Mouse (Mus musculus): ENCODE data around the gene Dgki. TPM values are rescaled to one million over a fixed set of nuclear protein-coding genes. Genes with fewer than 3 reads are reported as not detected.

Gene Dgki
- polyA plus RNA-seq, 1 experiment, result 7.5 TPM

GRCm38 (mm10) chr6:37250671-37251070, 49.3 kb downstream of the Dgki start:
- 96% methylated on average over 2 of the region's 2 CpGs for WGBS
- Histone ChIP-seq H3K27ac (ENCODE audit: insufficient read depth, low read length) (no peak overlapping the region), H3K27me3 (ENCODE audit: control insufficient read depth, insufficient read depth, low read length) (no peaks in the 10 kb centered on the region), H3K4me1 (ENCODE audit: control insufficient read depth, insufficient read depth, low read length) (peaks cover 5% of the 10 kb centered on the region), H3K4me3 (replicated peaks; ENCODE audit: insufficient read depth, low read depth, low read length) (no peak overlapping the region)
- TF ChIP-seq CTCF (IDR thresholded peaks at IDR 0.05; ENCODE audit: borderline replicate concordance, insufficient read depth, low read depth, low read length) (no peak), POLR2A (IDR thresholded peaks at IDR 0.05; ENCODE audit: borderline replicate concordance, insufficient read depth, low read length) (no peak)
- no peak for DNase-seq

DNA sequence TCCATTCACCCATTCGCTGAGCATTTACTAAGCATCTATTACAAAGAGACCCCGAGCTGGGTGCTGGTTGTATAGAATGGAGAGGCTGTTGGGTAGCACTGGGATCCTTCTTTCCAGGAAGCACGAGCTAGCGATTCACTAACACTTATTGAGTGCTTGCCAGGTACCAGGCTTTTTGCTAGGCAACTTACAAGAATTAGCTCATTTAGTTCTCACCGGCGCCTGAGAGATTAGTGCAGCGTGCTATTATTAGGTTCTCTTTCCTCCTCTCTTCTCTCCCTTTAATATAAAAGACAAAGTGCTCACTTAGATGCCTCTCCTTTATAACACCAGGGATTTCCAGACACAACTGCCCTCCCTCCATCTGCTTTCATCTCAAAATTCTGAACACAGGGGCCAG, 54.2 kb downstream of the Dgki start:
- no peaks in the 10 kb centered on the region for H3K27me3 ChIP-seq (ENCODE audit: control insufficient read depth, insufficient read depth, low read length)
- WGBS, result 57% methylated on average over 7 of the region's 7 CpGs
- H3K27ac ChIP-seq (ENCODE audit: insufficient read depth, low read length), result no peak overlapping the region
- no peak for DNase-seq
- H3K4me3 ChIP-seq (replicated peaks; ENCODE audit: insufficient read depth, low read depth, low read length), result no peak overlapping the region
- peaks cover 3% of the 10 kb centered on the region; the same call in 1 of the 2 replicates for H3K4me1 ChIP-seq (ENCODE audit: control insufficient read depth, insufficient read depth, low read length)
- TF ChIP-seq CTCF (IDR thresholded peaks at IDR 0.05; ENCODE audit: borderline replicate concordance, insufficient read depth, low read depth, low read length) (no peak), POLR2A (IDR thresholded peaks at IDR 0.05; ENCODE audit: borderline replicate concordance, insufficient read depth, low read length) (no peak)

- peaks cover 3% of the 10 kb centered on the region; the same call in 1 of the 2 replicates for H3K4me1 ChIP-seq (ENCODE audit: control insufficient read depth, insufficient read depth, low read length)
- no peak for DNase-seq
- H3K27me3 ChIP-seq (ENCODE audit: control insufficient read depth, insufficient read depth, low read length), result no peaks in the 10 kb centered on the region
- WGBS, result 86% methylated on average over 11 of the region's 11 CpGs
- TF ChIP-seq CTCF (IDR thresholded peaks at IDR 0.05; ENCODE audit: borderline replicate concordance, insufficient read depth, low read depth, low read length) (no peak), POLR2A (IDR thresholded peaks at IDR 0.05; ENCODE audit: borderline replicate concordance, insufficient read depth, low read length) (no peak)
- no peak overlapping the region for H3K4me3 ChIP-seq (replicated peaks; ENCODE audit: insufficient read depth, low read depth, low read length)
- no peak overlapping the region for H3K27ac ChIP-seq (ENCODE audit: insufficient read depth, low read length)
Observed at GRCm38 (mm10) chr6:37244074-37244473, 55.9 kb downstream of the Dgki start.

GRCm38 (mm10) chr6:37242769-37243121, 57.2 kb downstream of the Dgki start:
- Histone ChIP-seq H3K4me1 (ENCODE audit: control insufficient read depth, insufficient read depth, low read length) (peaks cover 3% of the 10 kb centered on the region; the same call in 1 of the 2 replicates), H3K4me3 (replicated peaks; ENCODE audit: insufficient read depth, low read depth, low read length) (no peak overlapping the region), H3K27me3 (ENCODE audit: control insufficient read depth, insufficient read depth, low read length) (no peaks in the 10 kb centered on the region), H3K27ac (ENCODE audit: insufficient read depth, low read length) (no peak overlapping the region)
- no peak for DNase-seq
- TF ChIP-seq POLR2A (IDR thresholded peaks at IDR 0.05; ENCODE audit: borderline replicate concordance, insufficient read depth, low read length) (no peak), CTCF (IDR thresholded peaks at IDR 0.05; ENCODE audit: borderline replicate concordance, insufficient read depth, low read depth, low read length) (no peak)
- WGBS, result 74% methylated on average over 5 of the region's 5 CpGs

- H3K27ac ChIP-seq (ENCODE audit: insufficient read depth, low read length), result no peak overlapping the region
- no peak for DNase-seq
- no peak for TF ChIP-seq CTCF (IDR thresholded peaks at IDR 0.05; ENCODE audit: borderline replicate concordance, insufficient read depth, low read depth, low read length)
- TF ChIP-seq POLR2A (IDR thresholded peaks at IDR 0.05; ENCODE audit: borderline replicate concordance, insufficient read depth, low read length), result no peak
- no peak overlapping the region for H3K4me3 ChIP-seq (replicated peaks; ENCODE audit: insufficient read depth, low read depth, low read length)
- peaks cover 3% of the 10 kb centered on the region; the same call in 1 of the 2 replicates for H3K4me1 ChIP-seq (ENCODE audit: control insufficient read depth, insufficient read depth, low read length)
- WGBS, result 62% methylated on average over 6 of the region's 6 CpGs
- no peaks in the 10 kb centered on the region for H3K27me3 ChIP-seq (ENCODE audit: control insufficient read depth, insufficient read depth, low read length)
Observed at GRCm38 (mm10) chr6:37242100-37242768, 57.8 kb downstream of the Dgki start.

GRCm38 (mm10) chr6:37241434-37241833, 58.5 kb downstream of the Dgki start:
- Histone ChIP-seq H3K27ac (ENCODE audit: insufficient read depth, low read length) (no peak overlapping the region), H3K27me3 (ENCODE audit: control insufficient read depth, insufficient read depth, low read length) (no peaks in the 10 kb centered on the region), H3K4me3 (replicated peaks; ENCODE audit: insufficient read depth, low read depth, low read length) (no peak overlapping the region), H3K4me1 (ENCODE audit: control insufficient read depth, insufficient read depth, low read length) (peaks cover 3% of the 10 kb centered on the region; the same call in 1 of the 2 replicates)
- TF ChIP-seq POLR2A (IDR thresholded peaks at IDR 0.05; ENCODE audit: borderline replicate concordance, insufficient read depth, low read length) (no peak), CTCF (IDR thresholded peaks at IDR 0.05; ENCODE audit: borderline replicate concordance, insufficient read depth, low read depth, low read length) (no peak)
- DNase-seq, result no peak
- 83% methylated on average over 4 of the region's 4 CpGs for WGBS

- no peak for DNase-seq
- Histone ChIP-seq H3K27ac (ENCODE audit: insufficient read depth, low read length) (no peak overlapping the region), H3K27me3 (ENCODE audit: control insufficient read depth, insufficient read depth, low read length) (no peaks in the 10 kb centered on the region), H3K4me3 (replicated peaks; ENCODE audit: insufficient read depth, low read depth, low read length) (no peak overlapping the region), H3K4me1 (ENCODE audit: control insufficient read depth, insufficient read depth, low read length) (peaks cover 3% of the 10 kb centered on the region; the same call in 1 of the 2 replicates)
- no peak for TF ChIP-seq POLR2A (IDR thresholded peaks at IDR 0.05; ENCODE audit: borderline replicate concordance, insufficient read depth, low read length)
- WGBS, result 79% methylated on average over 7 of the region's 7 CpGs
Observed at GRCm38 (mm10) chr6:37240140-37240539, 59.8 kb downstream of the Dgki start.

DNA sequence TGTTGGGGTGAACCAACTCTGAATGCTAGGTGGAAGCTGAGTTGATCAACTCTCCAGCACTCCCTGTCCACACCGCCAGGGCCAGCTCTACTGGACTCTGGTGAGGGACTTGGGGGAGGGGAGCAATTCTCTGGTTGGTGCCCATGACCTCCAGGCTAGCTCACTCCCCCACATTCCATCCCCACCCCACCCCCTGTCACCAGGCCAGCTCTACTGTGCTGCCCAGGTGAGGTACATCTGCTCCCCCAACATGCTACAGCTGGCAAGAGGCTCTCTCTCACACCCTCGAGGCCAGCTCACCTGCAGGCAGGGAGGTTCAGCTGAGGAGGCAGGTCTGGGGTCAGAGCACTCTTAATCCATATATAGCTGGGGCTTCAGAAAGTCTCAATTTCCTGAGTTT, 63.1 kb downstream of the Dgki start:
- WGBS, result 67% methylated on average over 2 of the region's 2 CpGs
- Histone ChIP-seq H3K4me3 (replicated peaks; ENCODE audit: insufficient read depth, low read depth, low read length) (no peak overlapping the region), H3K27ac (ENCODE audit: insufficient read depth, low read length) (no peak overlapping the region), H3K27me3 (ENCODE audit: control insufficient read depth, insufficient read depth, low read length) (no peaks in the 10 kb centered on the region), H3K4me1 (ENCODE audit: control insufficient read depth, insufficient read depth, low read length) (no peaks in the 10 kb centered on the region)
- TF ChIP-seq CTCF (IDR thresholded peaks at IDR 0.05; ENCODE audit: borderline replicate concordance, insufficient read depth, low read depth, low read length) (no peak), POLR2A (IDR thresholded peaks at IDR 0.05; ENCODE audit: borderline replicate concordance, insufficient read depth, low read length) (no peak)
- no peak for DNase-seq

Data from cerebellum, adult 2 months (tissue).